Mouse (Mus musculus) MEL (cell line): Measurements from ENCODE around the gene Lcn2. TPM values are rescaled to one million over a fixed set of nuclear protein-coding genes. Genes with fewer than 3 reads are reported as not detected.

Experiments used
- DNase-seq: peaks from one replicate; pipeline ENCODE4 v3.0.0; 2011; ENCODE audit warnings: low read depth, low spot score
- H3K27ac ChIP-seq: 2 replicates; pipeline ENCODE4 v1.5.1; 2012; ENCODE audit warnings: low read depth, mild to moderate bottlenecking, control low read depth, low read length, moderate library complexity; ENCODE audit not compliant: control insufficient read depth
- H3K27me3 ChIP-seq, 2 experiments: fragments of 150-350 bp in 1 of 2; sonication (generic) in 1 of 2; 2 replicates each; pipeline ENCODE4 v1.6.1; 2012; ENCODE audit warnings: low read length in 2 of 2, mild to moderate bottlenecking in 2 of 2, improper control_type of control experiment in 1 of 2, moderate library complexity in 1 of 2; ENCODE audit not compliant: insufficient read depth in 2 of 2, control insufficient read depth in 1 of 2
- H3K36me3 ChIP-seq, 2 experiments: 2 replicates each; pipeline ENCODE4 v1.6.1; 2012 to 2014; ENCODE audit warnings: low read length in 2 of 2, improper control_type of control experiment in 1 of 2, inconsistent platforms in 1 of 2, mild to moderate bottlenecking in 1 of 2; ENCODE audit not compliant: insufficient read depth in 2 of 2, control insufficient read depth in 1 of 2
- H3K4me1 ChIP-seq, 2 experiments: fragments of 150-350 bp in 1 of 2; sonication (generic) in 1 of 2; 2 replicates each; pipeline ENCODE4 v1.6.1; 2012; ENCODE audit warnings: low read length in 2 of 2, improper control_type of control experiment in 1 of 2, mild to moderate bottlenecking in 1 of 2; ENCODE audit not compliant: insufficient read depth in 2 of 2, control insufficient read depth in 1 of 2
- H3K4me3 ChIP-seq, 2 experiments: fragments of 150-350 bp in 1 of 2; sonication (generic) in 1 of 2; 2 replicates each; pipeline ENCODE4 v1.5.1; 2012; ENCODE audit warnings: low read depth in 2 of 2, low read length in 2 of 2, mild to moderate bottlenecking in 2 of 2, moderate library complexity in 2 of 2, control low read depth in 1 of 2, improper control_type of control experiment in 1 of 2; ENCODE audit not compliant: control insufficient read depth in 1 of 2, insufficient read depth in 1 of 2
- H3K79me2 ChIP-seq: 2 replicates; pipeline ENCODE4 v1.6.1; 2012; ENCODE audit warnings: mild to moderate bottlenecking, low read length, moderate library complexity; ENCODE audit not compliant: control insufficient read depth, poor library complexity, insufficient read depth
- H3K9ac ChIP-seq: 2 replicates; pipeline ENCODE4 v1.6.1; 2012; ENCODE audit warnings: low read depth, mild to moderate bottlenecking, control low read depth, low read length, moderate library complexity; ENCODE audit not compliant: control insufficient read depth, poor library complexity, severe bottlenecking
- H3K9me3 ChIP-seq: fragments of 150-350 bp; sonication (generic); replicated peaks from 2 replicates; pipeline ENCODE4 v1.6.1; 2012; ENCODE audit warnings: mild to moderate bottlenecking, low read length, improper control_type of control experiment, moderate library complexity; ENCODE audit not compliant: insufficient read depth
- BHLHE40 ChIP-seq: IDR thresholded peaks from 2 replicates; pipeline ENCODE4 v1.6.1; 2012; ENCODE audit warnings: low read depth, mild to moderate bottlenecking, inconsistent platforms, low read length, improper control_type of control experiment, borderline replicate concordance
- CTCF ChIP-seq, 3 experiments: IDR thresholded peaks in 2 of 3; conservative IDR thresholded peaks in 1 of 3; 2 replicates each; pipeline ENCODE4 v1.5.1; 2011 to 2012; ENCODE audit warnings: low read length in 3 of 3, low read depth in 2 of 3, mild to moderate bottlenecking in 2 of 3, improper control_type of control experiment in 1 of 3, inconsistent platforms in 1 of 3, mixed read lengths in 1 of 3, moderate library complexity in 1 of 3; ENCODE audit not compliant: control insufficient read depth in 1 of 3, insufficient read depth in 1 of 3, poor library complexity in 1 of 3, severe bottlenecking in 1 of 3
- ELF1 ChIP-seq: IDR thresholded peaks from 2 replicates; pipeline ENCODE4 v1.6.1; 2014; ENCODE audit warnings: low read depth, mild to moderate bottlenecking, inconsistent platforms, low read length, improper control_type of control experiment, moderate library complexity
- KAT2A ChIP-seq: conservative IDR thresholded peaks from 2 replicates; pipeline ENCODE4 v1.6.1; 2012; ENCODE audit warnings: low read depth, low read length, improper control_type of control experiment, inconsistent platforms
- MAX ChIP-seq: IDR thresholded peaks from 2 replicates; pipeline ENCODE4 v1.6.1; 2011; ENCODE audit warnings: low read length, improper control_type of control experiment
- MAZ ChIP-seq: IDR thresholded peaks from 2 replicates; pipeline ENCODE4 v1.6.1; 2012; ENCODE audit warnings: low read depth, mild to moderate bottlenecking, inconsistent platforms, low read length, improper control_type of control experiment
- MEF2A ChIP-seq: IDR thresholded peaks from 2 replicates; pipeline ENCODE4 v1.6.1; 2014; ENCODE audit warnings: low read depth, mild to moderate bottlenecking, inconsistent platforms, low read length, improper control_type of control experiment; ENCODE audit not compliant: poor library complexity, insufficient replicate concordance, severe bottlenecking; ENCODE audit errors: extremely low read depth
- MXI1 ChIP-seq: IDR thresholded peaks from 2 replicates; pipeline ENCODE4 v1.6.1; 2011; ENCODE audit warnings: mild to moderate bottlenecking, low read depth, low read length, improper control_type of control experiment
- NELFE ChIP-seq: IDR thresholded peaks from 2 replicates; pipeline ENCODE4 v1.6.1; 2011; ENCODE audit warnings: low read depth, low read length, improper control_type of control experiment
- POLR2A ChIP-seq, 2 experiments: IDR thresholded peaks; 2 replicates each; pipeline ENCODE4 v1.6.1; 2011 to 2012; ENCODE audit warnings: low read length in 2 of 2, mild to moderate bottlenecking in 2 of 2, control low read depth in 1 of 2, improper control_type of control experiment in 1 of 2, low read depth in 1 of 2, moderate library complexity in 1 of 2; ENCODE audit not compliant: control insufficient read depth in 1 of 2, insufficient read depth in 1 of 2, poor library complexity in 1 of 2
- POLR2AphosphoS5 ChIP-seq: IDR thresholded peaks from 2 replicates; pipeline ENCODE4 v1.6.1; 2012; ENCODE audit warnings: low read depth, borderline replicate concordance, mild to moderate bottlenecking, inconsistent platforms, low read length, moderate library complexity, mixed read lengths
- RAD21 ChIP-seq: IDR thresholded peaks from 2 replicates; pipeline ENCODE4 v1.6.1; 2011; ENCODE audit warnings: mild to moderate bottlenecking, low read depth, low read length, improper control_type of control experiment
- RCOR1 ChIP-seq: IDR thresholded peaks from 2 replicates; pipeline ENCODE4 v1.6.1; 2012; ENCODE audit warnings: low read depth, mild to moderate bottlenecking, inconsistent platforms, low read length, improper control_type of control experiment
- SIN3A ChIP-seq: IDR thresholded peaks from 2 replicates; pipeline ENCODE4 v1.6.1; 2012; ENCODE audit warnings: low read length, improper control_type of control experiment, inconsistent platforms
- TAL1 ChIP-seq: IDR thresholded peaks from 2 replicates; pipeline ENCODE4 v1.6.1; 2012; ENCODE audit warnings: mild to moderate bottlenecking, inconsistent platforms, low read length, moderate library complexity, mixed read lengths
- TBP ChIP-seq: IDR thresholded peaks from 2 replicates; pipeline ENCODE4 v1.8.0; 2011; ENCODE audit warnings: low read depth, low read length, improper control_type of control experiment
- UBTF ChIP-seq: IDR thresholded peaks from 2 replicates; pipeline ENCODE4 v1.6.1; 2012; ENCODE audit warnings: low read depth, mild to moderate bottlenecking, inconsistent platforms, low read length, improper control_type of control experiment, moderate library complexity, borderline replicate concordance; ENCODE audit not compliant: insufficient read depth
- USF2 ChIP-seq, 2 experiments: IDR thresholded peaks; 2 replicates each; pipeline ENCODE4 v1.6.1; 2011 to 2012; ENCODE audit warnings: improper control_type of control experiment in 2 of 2, low read length in 2 of 2, borderline replicate concordance in 1 of 2, inconsistent platforms in 1 of 2, low read depth in 1 of 2, mild to moderate bottlenecking in 1 of 2; ENCODE audit not compliant: insufficient read depth in 1 of 2
- ZC3H11A ChIP-seq: IDR thresholded peaks from 2 replicates; pipeline ENCODE4 v1.6.1; 2012; ENCODE audit warnings: low read depth, mild to moderate bottlenecking, inconsistent platforms, low read length, improper control_type of control experiment
- ZKSCAN1 ChIP-seq: IDR thresholded peaks from 2 replicates; pipeline ENCODE4 v1.6.1; 2012; ENCODE audit warnings: low read depth, mild to moderate bottlenecking, inconsistent platforms, low read length, improper control_type of control experiment, moderate library complexity
- ZNF384 ChIP-seq: IDR thresholded peaks from 2 replicates; pipeline ENCODE4 v1.6.1; 2012; ENCODE audit warnings: low read depth, mild to moderate bottlenecking, inconsistent platforms, low read length, improper control_type of control experiment
- polyA plus RNA-seq, 2 experiments: library from polyadenylated mRNA; stranded (reverse) in 1 of 2; unstranded in 1 of 2; fragments of >175 nt in 1 of 2; fragments of >200 nt in 1 of 2; gene quantifications; 2 replicates each; pipeline versions ENCODE4 v1.2.1 to v1.2.4; 2012; ENCODE audit warnings: low replicate concordance in 2 of 2, low read depth in 1 of 2; ENCODE audit not compliant: insufficient read length in 2 of 2, insufficient read depth in 1 of 2, missing spikeins in 1 of 2
- total RNA-seq: library from RNA; depleted of rRNA; stranded (reverse); fragments of 300-350 nt; gene quantifications from 2 replicates; pipeline ENCODE4 v1.2.3, GENCODE M21; 2012

Gene Lcn2
- total and polyA plus RNA-seq, 3 experiments = not detected

- no peak overlapping the region for H3K27ac ChIP-seq
- H3K27me3 ChIP-seq = no peaks in the 10 kb centered on the region
- peaks cover 0 to 36% of the 10 kb centered on the region in 2 experiments; a peak in 3 of 4 replicates for H3K36me3 ChIP-seq
- DNase-seq = no peak
- TF ChIP-seq MXI1 = no peak
- no peak for TF ChIP-seq TAL1
- no peak for TF ChIP-seq ELF1
- no peak for TF ChIP-seq POLR2A (IDR thresholded peaks at IDR 0.05; ENCODE audit: control insufficient read depth in 1 of 2, insufficient read depth in 1 of 2, low read depth in 1 of 2, low read length in 2 of 2, poor library complexity in 1 of 2)
- TF ChIP-seq MAX = no peak
- TF ChIP-seq ZNF384 = no peak
- TF ChIP-seq POLR2AphosphoS5 = no peak
- TF ChIP-seq TBP = no peak
- TF ChIP-seq UBTF = no peak
- TF ChIP-seq BHLHE40 = no peak
- no peak for TF ChIP-seq MEF2A
- no peak for TF ChIP-seq RAD21
- TF ChIP-seq ZKSCAN1 = no peak
- TF ChIP-seq SIN3A = no peak
- TF ChIP-seq CTCF (IDR thresholded peaks at IDR 0.05 in 2 of 3, conservative IDR thresholded peaks at IDR 0.05 in 1 of 3; ENCODE audit: control insufficient read depth in 1 of 3, insufficient read depth in 1 of 3, low read depth in 2 of 3, low read length in 3 of 3, poor library complexity in 1 of 3, severe bottlenecking in 1 of 3) = no peak
- no peak for TF ChIP-seq MAZ
- TF ChIP-seq RCOR1 = no peak
- no peak for TF ChIP-seq USF2 (IDR thresholded peaks at IDR 0.05; ENCODE audit: borderline replicate concordance in 1 of 2, insufficient read depth in 1 of 2, low read depth in 1 of 2, low read length in 2 of 2)
- no peak for TF ChIP-seq ZC3H11A
- no peak for TF ChIP-seq NELFE
- no peak overlapping the region for H3K4me3 ChIP-seq
- peaks cover 21 to 34% of the 10 kb centered on the region in 2 experiments for H3K4me1 ChIP-seq
- no peak overlapping the region for H3K9ac ChIP-seq
- no peaks in the 10 kb centered on the region for H3K9me3 ChIP-seq
- peaks cover 9% of the 10 kb centered on the region; the same call in 1 of the 2 replicates for H3K79me2 ChIP-seq
These were observed 32.1 kb upstream of the Lcn2 start for GRCm38 (mm10) chr2:32420066-32420608.

- H3K79me2 ChIP-seq = peaks cover 9% of the 10 kb centered on the region; the same call in 1 of the 2 replicates
- peaks cover 0 to 29% of the 10 kb centered on the region in 2 experiments; a peak in 3 of 4 replicates for H3K36me3 ChIP-seq
- no peak for DNase-seq
- H3K9ac ChIP-seq = no peak overlapping the region
- no peak for TF ChIP-seq KAT2A
- TF ChIP-seq RCOR1 = no peak
- TF ChIP-seq, all 39 proteins: peak for 0
- Histone ChIP-seq H3K27ac (no peak overlapping the region), H3K9me3 (no peaks in the 10 kb centered on the region), H3K4me1 (peaks cover 14 to 27% of the 10 kb centered on the region in 2 experiments), H3K4me3 (no peak overlapping the region), H3K27me3 (no peaks in the 10 kb centered on the region)
These were observed 31.3 kb upstream of the Lcn2 start for GRCm38 (mm10) chr2:32419359-32419758.
